Mouse (Mus musculus): ENCODE results near the gene Tab1.

DNA sequence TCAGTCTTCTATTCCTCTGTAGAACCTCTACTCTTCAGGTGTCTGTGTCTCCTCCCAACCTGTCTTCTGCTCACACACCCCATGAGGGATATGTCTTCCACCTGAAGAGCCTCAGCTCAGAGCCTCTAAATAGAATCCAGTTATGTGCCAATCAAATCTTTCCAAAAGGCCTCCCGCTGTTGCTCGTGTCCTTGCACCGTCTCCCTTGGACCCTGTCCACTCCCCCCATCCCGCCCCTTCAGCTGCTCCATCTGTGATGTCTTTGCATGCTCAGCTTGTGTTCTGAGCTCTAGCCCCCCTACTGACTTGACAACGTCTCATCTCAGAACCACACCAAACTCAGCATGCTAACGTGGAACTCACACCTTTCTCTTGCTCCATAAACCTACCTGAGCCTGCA, 1.5 kb upstream of the Tab1 start:
- no peak for TF ChIP-seq CTCF (IDR thresholded peaks at IDR 0.05; ENCODE audit: low read depth)
- TF ChIP-seq EP300 (IDR thresholded peaks at IDR 0.05; ENCODE audit: low read depth): no peak
